Mouse (Mus musculus) C2C12 (cell line): Measurements from ENCODE around the gene Ccni. TPM values are rescaled to one million over a fixed set of nuclear protein-coding genes. Genes with fewer than 3 reads are reported as not detected.
A peak's percentile ranks its signal among the peaks of the same experiment; 100 is the strongest.

Experiments
- H3K27me3 ChIP-seq: one replicate; pipeline ENCODE4 v1.6.1; 2011; ENCODE audit not compliant: control insufficient read depth, insufficient read depth, insufficient read length
- H3K36me3 ChIP-seq: one replicate; pipeline ENCODE4 v1.6.1; 2011; ENCODE audit not compliant: control insufficient read depth, insufficient read depth
- H3K4me3 ChIP-seq: one replicate; pipeline ENCODE4 v1.5.1; 2011; ENCODE audit warnings: mild to moderate bottlenecking, control low read depth; ENCODE audit not compliant: poor library complexity, insufficient read depth, severe bottlenecking
- H3K79me2 ChIP-seq: one replicate; pipeline ENCODE4 v1.6.1; 2011; ENCODE audit not compliant: control insufficient read depth, insufficient read depth
- H3K79me3 ChIP-seq: one replicate; pipeline ENCODE4 v1.6.1; 2011; ENCODE audit warnings: low read depth, control low read depth
- H3ac ChIP-seq: one replicate; pipeline ENCODE3; 2011; ENCODE audit warnings: low read depth; ENCODE audit not compliant: control insufficient read depth, insufficient read length
- CEBPB ChIP-seq: IDR thresholded peaks from one replicate; pipeline ENCODE4 v1.6.1; 2011; ENCODE audit warnings: low read depth, mild to moderate bottlenecking, control low read depth, moderate library complexity
- CTCF ChIP-seq: IDR thresholded peaks from one replicate; pipeline ENCODE4 v1.5.1; 2011; ENCODE audit not compliant: control insufficient read depth, insufficient read depth, insufficient read length
- FOSL1 ChIP-seq: IDR thresholded peaks from one replicate; pipeline ENCODE4 v1.8.0; 2011; ENCODE audit warnings: mild to moderate bottlenecking, low read length; ENCODE audit not compliant: poor library complexity, insufficient read depth, severe bottlenecking
- MAX ChIP-seq: IDR thresholded peaks from one replicate; pipeline ENCODE4 v1.6.1; 2011; ENCODE audit warnings: mild to moderate bottlenecking, control low read depth
- MYOD1 ChIP-seq: IDR thresholded peaks from one replicate; pipeline ENCODE4 v1.6.1; 2011; ENCODE audit warnings: low read depth; ENCODE audit not compliant: control insufficient read depth, insufficient read length
- MYOG ChIP-seq: IDR thresholded peaks from one replicate; pipeline ENCODE4 v1.6.1; 2011; ENCODE audit not compliant: control insufficient read depth, insufficient read length; ENCODE audit errors: extremely low read depth
- USF1 ChIP-seq: IDR thresholded peaks from one replicate; pipeline ENCODE4 v1.6.1; 2011; ENCODE audit warnings: low read depth, mild to moderate bottlenecking, control low read depth, moderate library complexity
- polyA plus RNA-seq: library from polyadenylated mRNA; unstranded; fragments of >200 nt; fragmentation: generic; extraction: Trizol; gene quantifications from one replicate; pipeline ENCODE4 v1.2.1, GENCODE M21; 2012; ENCODE audit warnings: missing spikeins

The Ccni gene
- polyA plus RNA-seq, 1 experiment, result 82.3 TPM

DNA sequence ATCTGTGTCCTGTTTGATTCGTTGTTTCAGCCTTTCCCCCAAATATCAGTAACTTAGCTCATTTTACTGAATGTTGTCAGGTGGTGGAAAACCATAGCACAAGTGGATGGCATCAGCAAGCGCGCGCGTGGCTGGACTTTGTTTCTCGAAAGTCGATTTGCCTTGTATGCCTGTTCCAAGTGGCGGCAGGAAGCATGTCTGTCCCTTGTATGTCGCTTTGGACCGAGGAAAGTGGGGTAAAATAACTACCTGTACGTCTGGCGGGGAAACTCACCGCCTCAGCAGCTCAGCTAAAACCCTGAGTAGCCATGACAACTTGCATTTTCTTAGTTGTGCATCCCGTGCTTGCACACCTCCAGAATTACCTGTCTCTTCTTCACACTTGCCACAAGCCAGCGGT is 34.9 kb downstream of the Ccni start:
- H3ac ChIP-seq, result no peak overlapping the region
- no peaks in the 10 kb centered on the region for H3K79me3 ChIP-seq
- no peak for TF ChIP-seq MYOG
- no peak for TF ChIP-seq CEBPB
- TF ChIP-seq MAX, result no peak
- no peak for TF ChIP-seq USF1
- TF ChIP-seq CTCF, result no peak
- H3K36me3 ChIP-seq, result peaks cover 67% of the 10 kb centered on the region
- no peak overlapping the region for H3K4me3 ChIP-seq
- H3K27me3 ChIP-seq, result no peaks in the 10 kb centered on the region
- H3K79me2 ChIP-seq, result no peaks in the 10 kb centered on the region

DNA sequence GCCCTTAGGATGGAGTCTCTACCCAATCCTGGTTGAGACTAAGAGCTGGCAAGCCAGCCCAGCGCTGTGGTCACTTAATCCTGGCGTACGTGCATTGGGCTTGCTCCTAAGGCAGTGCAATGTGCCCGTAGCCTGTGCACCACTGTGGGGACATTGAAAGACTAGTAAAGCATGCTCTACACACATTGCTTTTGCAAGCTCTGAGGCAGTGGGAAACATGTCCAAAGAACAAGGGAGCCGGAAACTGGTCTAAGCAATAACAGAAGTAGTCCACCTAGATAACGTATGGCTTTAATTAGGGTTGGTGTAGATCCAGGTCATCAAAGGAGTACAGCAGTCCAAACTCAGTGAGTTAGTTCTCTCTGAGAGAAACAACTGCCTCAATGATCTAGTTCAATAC is 37.6 kb downstream of the Ccni start:
- peaks cover 84% of the 10 kb centered on the region for H3K36me3 ChIP-seq
- no peaks in the 10 kb centered on the region for H3K27me3 ChIP-seq
- H3K79me2 ChIP-seq, result no peaks in the 10 kb centered on the region
- TF ChIP-seq MAX (no peak), MYOD1 (no peak), CTCF (no peak), MYOG (no peak), CEBPB (no peak), USF1 (no peak), FOSL1 (no peak)
- H3ac ChIP-seq, result no peak overlapping the region
- no peak overlapping the region for H3K4me3 ChIP-seq
- no peaks in the 10 kb centered on the region for H3K79me3 ChIP-seq

GRCm38 (mm10) chr5:93167919-93168516 is 38.3 kb downstream of the Ccni start:
- TF ChIP-seq FOSL1 (no peak), MAX (no peak), CEBPB (peak; percentile 33), MYOD1 (no peak), MYOG (no peak), CTCF (no peak), USF1 (no peak)
- H3K27me3 ChIP-seq, result no peaks in the 10 kb centered on the region
- no peak overlapping the region for H3K4me3 ChIP-seq
- no peaks in the 10 kb centered on the region for H3K79me2 ChIP-seq
- H3K79me3 ChIP-seq, result no peaks in the 10 kb centered on the region
- peaks cover 81% of the 10 kb centered on the region for H3K36me3 ChIP-seq
- H3ac ChIP-seq, result no peak overlapping the region

DNA sequence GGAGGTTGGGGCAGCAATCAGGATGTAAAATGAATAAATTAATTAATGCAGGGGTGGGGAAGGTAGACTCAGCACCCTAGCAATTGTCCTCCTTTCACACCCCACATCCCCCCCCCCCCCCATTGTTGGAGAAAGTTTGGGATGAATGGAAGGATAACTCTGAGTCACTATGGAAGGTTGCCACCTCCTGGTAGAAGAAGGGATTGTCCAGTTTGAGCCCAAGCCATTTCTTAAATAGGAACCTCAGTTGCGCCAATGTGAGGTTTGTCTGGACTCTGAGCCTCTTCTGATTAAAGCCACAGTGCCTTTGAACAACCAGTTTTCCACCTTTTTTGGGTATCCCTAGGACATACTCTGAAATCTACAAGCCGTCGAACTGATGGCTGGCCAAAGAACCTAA is 42.8 kb downstream of the Ccni start:
- no peaks in the 10 kb centered on the region for H3K27me3 ChIP-seq
- H3ac ChIP-seq, result no peak overlapping the region
- H3K36me3 ChIP-seq, result peaks cover 77% of the 10 kb centered on the region
- H3K4me3 ChIP-seq, result no peak overlapping the region
- no peaks in the 10 kb centered on the region for H3K79me3 ChIP-seq
- no peak for TF ChIP-seq MYOG
- TF ChIP-seq CTCF, result peak; percentile 22
- no peaks in the 10 kb centered on the region for H3K79me2 ChIP-seq

DNA sequence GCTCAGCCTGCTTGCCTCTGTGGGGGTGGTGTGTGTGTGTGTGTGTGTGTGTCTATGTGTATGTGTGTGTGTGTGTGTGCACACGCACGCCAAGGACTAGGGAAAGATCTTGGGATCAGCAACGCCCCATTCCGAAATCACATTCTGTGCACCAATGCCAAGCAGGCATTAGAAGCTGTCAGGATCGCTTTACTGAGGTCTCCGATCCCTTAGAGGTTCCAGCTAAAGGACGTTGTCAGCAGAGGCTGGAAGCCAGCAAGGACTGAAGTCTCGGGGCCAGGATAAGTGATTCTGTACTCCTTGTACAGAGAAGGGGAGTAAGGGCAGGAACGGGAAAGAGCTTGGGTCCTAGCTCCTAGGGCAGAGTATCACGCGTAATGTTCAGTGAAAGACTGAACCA is 51.9 kb downstream of the Ccni start:
- Histone ChIP-seq H3K36me3 (peaks cover 85% of the 10 kb centered on the region), H3K79me3 (peaks cover 4% of the 10 kb centered on the region), H3ac (no peak overlapping the region), H3K27me3 (no peaks in the 10 kb centered on the region), H3K79me2 (peaks cover 11% of the 10 kb centered on the region), H3K4me3 (no peak overlapping the region)
- TF ChIP-seq MYOG, result no peak
- no peak for TF ChIP-seq CEBPB
- no peak for TF ChIP-seq USF1
- TF ChIP-seq CTCF, result no peak
- TF ChIP-seq MYOD1, result no peak
- no peak for TF ChIP-seq FOSL1

DNA sequence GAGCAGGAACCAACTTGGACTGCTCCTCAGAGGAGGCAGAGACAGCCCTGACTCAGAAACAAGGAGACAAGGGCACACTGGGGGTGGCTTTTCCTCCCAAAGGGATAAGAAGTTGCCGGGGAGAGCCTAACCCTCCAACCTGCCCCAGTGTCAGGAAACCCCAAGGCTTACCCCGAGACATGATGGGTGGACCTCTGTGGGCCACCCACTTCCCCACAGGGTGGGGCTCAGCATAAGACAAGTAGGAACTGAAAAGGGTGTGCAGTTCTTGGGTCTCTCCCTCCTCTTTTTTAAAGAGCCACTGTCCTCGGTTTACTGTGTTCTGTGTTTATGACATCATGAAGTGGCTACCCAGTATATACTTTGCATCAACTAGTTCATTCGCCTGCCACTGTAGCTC is 53.8 kb downstream of the Ccni start:
- no peaks in the 10 kb centered on the region for H3K27me3 ChIP-seq
- peaks cover 17% of the 10 kb centered on the region for H3K79me2 ChIP-seq
- TF ChIP-seq MAX (no peak), CEBPB (no peak), CTCF (no peak), MYOG (no peak), FOSL1 (no peak), USF1 (no peak), MYOD1 (no peak)
- peaks cover 91% of the 10 kb centered on the region for H3K36me3 ChIP-seq
- H3K4me3 ChIP-seq, result no peak overlapping the region
- H3ac ChIP-seq, result no peak overlapping the region
- H3K79me3 ChIP-seq, result peaks cover 5% of the 10 kb centered on the region
